Mouse (Mus musculus) c-Kit-positive CD71-negative TER-119-negative erythroid progenitor cells, embryonic 14.5 days (primary cell): ENCODE measurements around the gene Lonp1.
"Not testable (repeated sequence)": the region's sequence is repeated elsewhere in the genome, so short reads cannot be mapped to it uniquely, and the experiment has no call there.

Experiments used
- DNase-seq: peaks from one replicate; pipeline ENCODE4 v3.0.0-alpha.2; 2013; ENCODE audit warnings: low read depth

The Lonp1 gene

DNA sequence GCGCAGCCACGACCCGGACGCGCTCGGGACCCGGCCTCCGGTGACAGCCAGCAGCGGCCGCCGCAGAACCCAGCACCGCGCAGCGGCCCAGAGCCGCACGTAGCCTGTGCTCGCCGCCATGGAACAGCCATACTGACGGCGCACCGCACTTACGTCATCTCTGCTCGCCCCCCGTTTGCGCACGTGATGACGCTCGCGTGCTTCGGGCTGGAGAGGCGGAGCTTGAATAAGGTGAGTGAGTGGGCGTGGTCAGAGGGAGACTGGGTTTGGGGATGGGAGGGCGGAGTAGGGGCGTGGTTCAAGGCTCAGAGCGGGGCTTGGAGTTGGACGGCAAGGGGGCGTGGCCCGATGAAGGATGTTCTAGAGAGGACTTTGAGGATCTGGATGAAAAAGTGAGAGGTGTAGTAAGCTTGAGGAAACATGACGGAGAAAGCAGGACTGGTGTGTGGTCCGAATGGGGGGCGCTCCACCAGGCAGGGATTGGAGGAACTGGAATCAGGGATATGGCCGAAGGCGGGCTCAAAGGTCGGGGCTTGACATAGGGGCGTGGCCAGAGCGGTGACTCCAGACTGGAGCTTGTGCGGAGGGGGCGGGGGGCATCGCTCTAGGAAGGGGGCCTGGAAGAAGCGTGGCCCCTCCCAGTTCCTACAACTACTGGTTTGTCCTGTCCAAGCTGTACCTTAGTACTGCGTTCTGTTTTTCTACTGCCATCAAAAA, at the start of gene Lonp1:
Lonp1 (minus strand) TSS at position 134 of the 717 bp plus-strand sequence.
- peak; percentile 98 for DNase-seq

DNA sequence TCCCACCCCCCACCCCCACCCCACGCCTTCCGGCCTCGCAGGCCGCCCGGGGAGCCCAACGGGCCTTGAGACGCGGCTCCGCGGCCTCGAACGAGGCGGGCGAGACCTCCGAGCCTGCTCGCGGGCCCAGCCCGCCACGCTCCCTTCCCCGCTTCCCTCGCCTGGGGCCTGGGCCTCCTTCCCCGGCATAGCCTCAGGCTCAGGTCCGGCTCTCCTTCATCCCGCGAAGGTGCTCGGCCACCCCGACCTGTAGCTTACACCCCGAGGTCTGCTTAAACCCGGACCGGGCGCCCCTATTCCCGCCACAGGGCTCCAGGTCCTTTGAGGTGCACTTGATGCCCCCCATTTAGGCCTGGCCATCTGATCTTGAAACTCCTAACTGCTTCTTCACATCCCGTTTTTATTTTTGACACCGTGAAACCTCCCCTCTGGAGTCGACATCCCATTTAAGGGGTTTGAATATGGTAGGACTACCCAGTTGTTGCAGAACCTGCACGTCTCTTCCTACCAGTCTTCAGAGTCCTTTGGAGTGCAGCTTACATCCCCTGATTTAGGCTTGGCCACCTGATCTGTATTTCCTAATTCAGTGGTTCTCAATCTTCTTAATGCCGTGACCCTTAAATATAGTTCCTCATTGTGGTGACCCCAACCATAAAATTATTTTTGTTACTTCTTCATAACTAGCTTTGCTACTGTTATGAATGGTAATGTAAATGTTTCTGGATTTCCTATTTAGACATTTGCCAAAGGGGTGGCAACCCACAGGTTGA, 47.1 kb upstream of the Lonp1 start:
- no peak for DNase-seq

DNA sequence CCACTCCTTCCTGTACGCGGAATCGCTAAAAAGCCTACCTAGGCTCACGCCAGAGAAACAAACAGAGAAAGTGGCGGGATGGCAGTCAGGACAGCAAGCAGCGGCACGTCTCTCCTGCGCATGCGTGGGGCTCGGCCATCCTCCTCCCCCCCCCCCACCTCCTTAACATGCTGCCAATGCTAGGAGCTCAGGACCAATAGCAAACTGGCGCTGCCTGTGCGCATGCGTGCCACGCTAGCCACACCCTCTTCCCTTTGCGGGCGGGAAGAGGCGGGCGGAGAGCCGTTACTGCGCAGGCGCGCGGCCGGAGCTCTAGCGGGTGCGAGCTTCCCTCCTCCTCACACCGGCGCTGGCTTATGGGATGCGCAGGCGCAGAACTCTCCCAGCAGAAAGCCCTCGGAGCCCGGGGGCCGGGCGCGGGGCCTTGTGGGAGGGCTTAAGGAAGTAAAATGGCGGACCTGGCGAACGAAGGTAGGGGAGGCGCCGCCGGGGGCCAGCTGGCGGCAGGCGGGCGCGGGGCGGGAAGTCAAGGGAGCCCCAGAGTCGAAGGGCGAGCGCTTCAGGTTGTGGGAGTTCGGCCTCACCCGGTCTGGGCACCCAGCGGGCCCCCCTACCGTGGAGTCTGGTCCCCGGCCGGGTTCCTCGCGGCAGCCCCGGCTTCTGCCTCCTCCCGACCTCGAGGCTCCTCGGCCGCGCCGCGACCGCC, 46.4 kb upstream of the Lonp1 start, which contains the start of gene Ranbp3:
Ranbp3 (plus strand) TSS at position 354 of the 706 bp plus-strand sequence.
- DNase-seq, result peak; percentile 99

DNA sequence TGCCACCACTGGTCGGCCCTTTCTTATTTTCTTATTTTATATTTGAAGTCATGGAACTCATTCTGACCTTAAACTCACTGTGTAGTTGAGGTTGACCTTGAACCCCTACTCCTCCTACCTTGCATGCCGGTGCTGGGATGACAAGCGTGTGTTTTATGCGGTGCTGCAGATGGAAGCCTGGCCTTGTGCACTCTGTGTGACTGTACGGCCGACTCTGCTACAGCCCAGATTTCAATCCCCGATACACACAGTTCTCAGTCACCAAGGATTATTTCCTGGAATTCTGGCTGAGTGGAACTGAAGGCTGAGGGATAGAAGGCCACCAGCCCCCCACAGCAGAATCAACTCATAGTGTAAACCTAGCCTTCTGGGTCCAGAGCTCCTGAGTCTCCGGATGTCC, 43.1 kb upstream of the Lonp1 start:
- no peak for DNase-seq

DNA sequence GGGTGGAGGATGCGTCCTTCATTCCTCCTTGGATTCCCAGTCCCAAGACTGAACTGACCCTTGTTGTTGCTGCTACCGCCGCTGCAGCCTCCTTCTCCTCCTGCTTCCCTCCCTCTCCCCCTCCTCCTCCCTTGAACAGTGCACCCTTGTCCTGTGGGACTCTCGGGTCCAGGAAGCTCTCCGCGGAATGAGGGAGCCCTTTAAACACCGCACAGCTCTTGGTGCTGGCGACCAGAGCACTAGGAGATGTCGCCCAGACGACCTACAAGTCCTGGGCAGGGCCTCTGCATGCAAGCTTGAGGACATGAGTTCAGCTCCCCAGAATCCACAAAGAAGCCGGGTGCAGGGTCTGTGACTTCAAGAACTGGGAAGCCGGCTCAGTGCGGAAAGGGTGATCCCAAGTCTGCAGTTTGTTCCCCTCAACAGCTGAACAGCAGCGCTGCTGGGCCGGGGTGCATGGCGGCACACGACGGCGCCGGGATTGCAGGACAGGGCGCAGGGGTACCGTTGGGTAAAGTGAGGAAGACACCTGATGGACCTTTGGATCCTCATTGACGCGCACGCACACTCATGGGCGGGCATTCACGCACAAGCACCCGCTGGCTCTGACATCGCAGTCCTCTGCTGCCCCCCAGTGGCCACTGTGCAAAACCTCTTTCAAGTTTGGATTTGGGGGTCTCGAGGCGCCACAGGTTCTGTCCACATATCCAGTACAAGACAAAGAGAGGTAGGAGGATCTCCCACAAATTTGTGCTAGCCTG, 41.9 kb upstream of the Lonp1 start:
- peak; percentile 80 for DNase-seq

DNA sequence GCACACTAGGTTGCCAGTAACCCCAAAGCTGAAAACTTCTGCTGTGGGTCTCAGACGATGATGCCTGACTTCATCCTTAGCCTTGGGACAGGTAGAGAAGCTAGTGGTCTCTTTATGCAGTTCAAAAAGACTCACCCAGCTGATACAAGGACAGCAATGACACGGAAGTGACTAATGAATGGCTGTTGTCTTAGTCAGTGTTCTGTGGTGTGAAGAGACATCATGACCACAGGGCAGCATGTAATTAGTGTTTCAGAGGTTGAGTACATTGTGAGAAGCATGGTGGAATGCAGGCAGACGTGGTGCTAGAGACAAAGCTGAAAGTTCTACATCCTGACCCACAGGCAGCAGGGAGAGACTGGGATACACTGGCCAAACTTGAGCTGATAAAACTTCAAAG, 40.9 kb upstream of the Lonp1 start:
- no peak for DNase-seq

DNA sequence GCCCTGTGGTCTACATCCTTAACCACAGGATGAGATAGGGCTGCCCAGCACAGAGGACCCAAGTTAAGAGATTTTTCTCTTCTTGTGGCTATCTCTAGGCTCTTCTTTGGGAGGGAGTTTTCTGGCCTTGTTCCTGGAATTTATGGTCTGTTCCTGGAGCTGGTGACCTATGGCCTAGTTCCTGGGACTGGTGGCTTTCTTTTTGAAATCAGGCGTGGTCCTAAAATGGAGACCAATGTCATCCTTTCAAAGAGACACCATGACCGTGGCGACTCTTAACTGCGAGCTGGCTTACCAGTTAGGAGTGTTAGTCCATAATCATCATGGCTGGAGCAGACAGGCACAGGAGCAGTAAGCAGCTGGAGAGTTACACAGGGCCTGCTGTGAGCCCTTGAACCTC, 39.7 kb upstream of the Lonp1 start:
- DNase-seq, result no peak

DNA sequence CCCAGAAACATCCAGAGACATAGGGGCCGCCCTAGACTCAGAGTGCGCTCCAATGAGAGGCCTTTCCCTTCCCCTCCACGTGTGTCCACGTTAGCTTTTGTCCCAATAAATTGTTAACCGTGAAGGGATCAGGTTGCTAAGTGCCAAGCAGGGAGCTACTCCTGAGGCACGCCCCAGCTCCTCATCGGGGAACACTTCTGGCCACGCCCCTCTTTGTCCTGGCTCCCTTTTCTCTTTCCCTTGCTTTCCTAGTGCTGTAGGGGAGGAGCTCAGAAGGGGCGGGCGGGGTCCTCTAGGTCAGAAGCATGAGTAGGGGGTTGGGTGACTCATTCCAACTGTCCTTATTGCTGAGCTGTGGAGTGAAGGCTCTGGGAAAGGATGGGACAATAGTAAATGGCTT, 37.6 kb upstream of the Lonp1 start:
- no peak for DNase-seq

DNA sequence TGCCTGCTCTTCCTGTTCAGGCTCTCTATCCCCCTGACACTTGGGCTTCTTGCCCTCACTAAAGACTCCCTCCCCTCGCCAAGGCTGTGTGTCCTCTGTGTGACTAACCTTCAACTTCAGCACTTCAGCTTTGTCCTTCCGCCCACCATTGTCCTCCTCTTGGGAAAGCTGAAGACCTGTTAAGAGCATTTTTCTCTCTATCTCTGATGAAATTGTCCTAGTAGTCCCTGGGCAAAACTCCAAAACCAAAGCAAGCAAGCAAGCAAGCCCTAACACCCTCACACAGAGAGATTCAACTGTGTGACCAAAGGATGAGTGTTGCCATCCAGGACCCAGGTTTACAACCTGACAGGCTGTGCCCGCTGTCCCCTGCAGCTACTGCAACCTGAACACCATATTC, 37.0 kb upstream of the Lonp1 start:
- DNase-seq, result no peak

DNA sequence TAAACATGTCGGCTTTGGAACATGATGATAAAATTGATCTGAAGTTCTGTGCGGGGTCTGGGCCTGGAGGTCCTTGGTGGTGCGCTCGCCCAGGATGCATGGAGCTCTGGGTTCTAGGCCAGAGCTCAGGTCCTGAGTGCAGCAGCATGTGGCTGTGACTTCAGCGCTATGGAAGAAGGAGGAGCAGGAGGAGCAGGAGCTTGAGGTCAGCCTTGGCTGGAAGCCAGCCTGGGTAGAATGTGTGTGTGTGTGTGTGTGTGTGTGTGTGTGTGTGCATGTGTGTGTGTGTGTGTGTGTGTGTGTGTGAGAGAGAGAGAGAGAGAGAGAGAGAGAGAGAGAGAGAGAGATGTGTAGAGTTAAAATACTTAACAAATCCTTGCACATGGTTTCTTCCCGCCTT, 29.5 kb upstream of the Lonp1 start:
- no peak for DNase-seq

DNA sequence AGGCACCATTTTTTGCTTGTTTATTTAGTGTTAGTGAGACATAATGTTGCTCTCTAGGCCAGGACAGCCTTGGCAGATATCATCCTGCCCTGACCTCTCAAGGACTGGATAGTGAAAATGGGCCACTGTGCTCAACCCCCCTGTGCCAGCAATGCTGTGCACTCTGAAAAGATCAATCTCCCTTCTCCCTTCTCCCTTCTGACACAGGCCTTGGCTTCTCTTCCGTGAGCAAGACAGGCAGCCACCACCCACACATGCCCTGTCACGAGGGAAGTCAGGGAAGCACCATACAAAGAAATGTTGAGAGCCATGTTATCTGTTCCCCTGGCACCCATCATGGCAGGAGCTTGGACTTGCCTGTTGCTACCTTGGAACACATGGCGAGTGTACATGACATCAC, 28.6 kb upstream of the Lonp1 start:
- DNase-seq, result no peak

DNA sequence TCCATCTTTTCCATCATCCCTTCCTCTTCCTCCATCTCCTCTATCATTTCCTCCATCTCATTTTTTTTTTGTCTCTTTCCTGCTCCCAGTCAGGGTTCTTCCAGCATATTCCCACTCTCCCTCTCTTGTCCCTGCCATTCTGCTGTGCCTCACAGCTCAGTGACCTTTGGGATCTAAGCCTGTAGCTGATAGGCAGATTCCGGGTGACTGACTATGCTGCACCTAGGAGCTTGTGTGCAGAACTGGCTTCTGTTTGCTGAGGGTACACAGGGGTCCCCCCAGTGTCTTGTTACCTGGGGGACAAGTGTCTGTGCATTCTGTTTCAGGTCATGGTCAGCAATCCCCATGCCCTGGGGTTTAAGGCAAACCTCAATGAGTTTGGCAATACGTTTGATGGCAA, 28.1 kb upstream of the Lonp1 start:
- DNase-seq, result no peak

DNA sequence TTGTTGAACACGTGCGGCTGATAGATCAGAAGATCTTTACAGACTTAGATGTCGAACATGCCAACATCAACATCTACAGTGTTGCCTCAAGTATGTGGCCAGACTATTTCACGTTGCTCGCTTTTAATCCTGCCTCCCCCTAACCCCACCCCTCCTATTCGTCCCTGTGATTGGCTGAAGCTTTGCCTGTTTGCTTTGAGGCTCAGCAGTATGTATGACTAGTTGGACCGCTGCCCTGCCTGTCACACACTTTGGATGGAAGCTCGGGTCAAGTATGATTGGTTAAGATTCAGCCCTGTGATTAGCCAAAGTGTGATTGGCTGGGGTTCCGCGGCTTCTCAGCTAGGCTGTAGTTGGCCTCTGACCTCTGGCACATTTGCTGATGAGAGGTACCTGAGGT, 25.1 kb upstream of the Lonp1 start:
- no peak for DNase-seq

DNA sequence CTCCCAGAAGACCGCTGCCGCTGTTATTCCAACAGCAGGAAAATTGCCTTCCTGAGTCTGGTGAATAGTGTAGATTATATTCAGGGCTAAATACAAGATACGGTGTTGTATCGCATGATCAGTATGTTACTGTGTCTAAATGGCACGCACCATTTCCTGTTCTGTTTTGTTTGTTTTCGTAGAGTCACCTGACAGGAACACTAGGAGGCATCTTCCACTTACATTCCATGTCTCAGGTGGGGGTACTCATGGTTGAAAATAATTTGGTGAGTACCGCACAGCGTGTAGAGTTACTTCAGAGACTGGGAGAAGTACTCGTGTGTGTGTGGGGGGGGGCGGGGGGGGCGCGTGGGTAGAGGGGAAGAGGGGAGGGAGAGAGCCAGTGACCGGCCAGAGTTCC, 20.9 kb upstream of the Lonp1 start:
- DNase-seq, result no peak

DNA sequence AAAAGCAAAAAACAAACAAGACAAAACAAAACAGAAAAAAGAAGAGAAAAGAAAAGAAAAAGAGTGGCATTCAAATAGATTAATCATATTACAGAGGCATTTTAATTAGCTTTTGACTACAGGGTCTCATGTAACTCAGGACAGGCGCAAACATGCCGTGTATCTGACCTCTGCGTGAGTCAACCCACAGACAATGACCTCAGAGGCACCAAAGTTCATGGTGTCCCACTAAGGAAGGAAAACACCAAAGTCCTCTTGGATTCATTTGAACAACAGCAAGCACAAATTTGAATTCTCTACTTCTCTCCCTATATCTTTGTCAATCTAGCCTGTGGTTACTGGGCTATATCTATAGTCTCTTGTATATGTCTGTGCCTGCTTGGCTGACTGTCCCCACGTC, 16.6 kb upstream of the Lonp1 start:
- no peak for DNase-seq

DNA sequence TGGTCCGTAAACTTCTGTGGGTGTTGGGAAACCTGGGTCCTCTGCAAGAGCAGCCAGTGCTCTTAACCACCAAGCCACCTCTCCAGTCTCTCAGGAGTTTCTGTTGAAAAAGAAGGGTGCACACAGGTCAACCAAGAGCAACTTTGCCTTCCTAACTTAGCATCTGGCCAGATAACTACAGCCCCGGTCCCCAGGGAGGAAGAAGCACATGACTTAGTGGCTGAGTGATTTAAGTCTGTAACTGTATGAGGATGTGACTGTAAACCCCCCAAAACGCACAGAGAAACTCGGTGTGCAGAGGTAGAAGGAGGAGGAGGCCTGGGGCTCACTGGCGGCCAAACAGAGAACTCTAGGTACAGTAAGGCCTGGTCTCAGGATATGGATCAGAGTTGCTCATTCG, 7.3 kb upstream of the Lonp1 start:
- no peak for DNase-seq

DNA sequence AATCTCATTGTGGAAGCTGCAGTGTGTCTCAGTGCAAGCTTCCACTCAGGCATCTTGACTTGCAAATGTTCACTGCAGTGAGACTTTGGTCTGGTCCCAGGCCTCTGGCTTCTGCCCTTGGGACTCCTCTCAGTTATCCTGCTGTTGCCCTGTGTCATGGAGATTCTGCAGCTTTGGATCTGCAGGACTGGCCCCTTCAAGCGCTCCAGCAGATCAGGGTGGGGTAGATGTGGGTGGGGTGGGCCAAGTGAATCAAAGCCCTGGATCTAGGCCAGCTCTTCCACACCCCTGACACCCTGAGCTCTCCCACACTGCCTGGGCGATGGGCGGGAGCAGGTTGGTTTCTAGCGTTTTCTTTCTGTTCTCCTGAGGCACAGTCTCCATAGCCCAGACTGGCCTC, 5.1 kb upstream of the Lonp1 start:
- DNase-seq, result no peak

DNA sequence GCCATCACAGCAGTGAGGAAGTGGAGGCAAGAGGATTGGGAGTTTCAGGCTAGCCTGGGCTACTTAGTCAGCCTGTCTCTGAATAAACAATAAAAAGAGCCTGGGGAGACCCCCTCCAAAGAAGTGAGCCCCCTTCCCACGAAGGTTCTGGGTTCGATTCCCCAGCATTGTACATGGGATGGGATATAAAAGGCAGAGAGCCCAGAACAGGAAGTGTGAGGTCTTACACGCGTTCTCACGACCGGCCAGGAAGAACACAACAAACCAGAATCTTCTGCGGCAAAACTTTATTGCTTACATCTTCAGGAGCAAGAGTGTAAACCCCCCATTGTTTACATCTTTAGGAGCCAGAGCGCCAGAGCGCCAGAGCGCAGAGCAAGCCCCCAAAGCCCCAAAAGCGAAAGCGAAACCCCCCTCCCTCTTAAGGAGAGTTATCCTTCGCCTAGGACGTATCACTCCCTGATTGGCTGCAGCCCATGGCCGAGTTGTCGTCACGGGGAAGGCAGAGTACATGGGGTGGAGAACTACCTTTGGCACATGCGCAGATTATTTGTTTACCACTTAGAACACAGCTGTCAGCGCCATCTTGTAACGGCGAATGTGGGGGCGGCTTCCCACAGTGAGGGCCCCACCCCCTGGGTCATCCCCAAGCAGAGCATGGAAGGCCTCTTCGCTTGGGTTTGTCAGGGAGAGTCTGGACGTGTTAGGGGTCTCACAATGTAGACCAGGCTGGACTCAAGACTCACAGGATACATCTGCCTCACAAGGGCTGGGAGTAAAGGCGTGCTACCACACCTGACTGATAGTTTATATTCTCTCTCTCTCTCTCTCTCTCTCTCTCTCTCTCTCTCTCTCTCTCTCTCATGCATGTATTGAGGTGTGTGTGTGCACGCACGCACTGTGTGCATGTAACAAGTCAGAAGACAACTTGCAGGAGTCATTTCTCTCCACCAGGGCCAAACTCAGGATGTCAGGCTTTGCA, 3.4 kb upstream of the Lonp1 start:
- not testable (repeated sequence) for DNase-seq

DNA sequence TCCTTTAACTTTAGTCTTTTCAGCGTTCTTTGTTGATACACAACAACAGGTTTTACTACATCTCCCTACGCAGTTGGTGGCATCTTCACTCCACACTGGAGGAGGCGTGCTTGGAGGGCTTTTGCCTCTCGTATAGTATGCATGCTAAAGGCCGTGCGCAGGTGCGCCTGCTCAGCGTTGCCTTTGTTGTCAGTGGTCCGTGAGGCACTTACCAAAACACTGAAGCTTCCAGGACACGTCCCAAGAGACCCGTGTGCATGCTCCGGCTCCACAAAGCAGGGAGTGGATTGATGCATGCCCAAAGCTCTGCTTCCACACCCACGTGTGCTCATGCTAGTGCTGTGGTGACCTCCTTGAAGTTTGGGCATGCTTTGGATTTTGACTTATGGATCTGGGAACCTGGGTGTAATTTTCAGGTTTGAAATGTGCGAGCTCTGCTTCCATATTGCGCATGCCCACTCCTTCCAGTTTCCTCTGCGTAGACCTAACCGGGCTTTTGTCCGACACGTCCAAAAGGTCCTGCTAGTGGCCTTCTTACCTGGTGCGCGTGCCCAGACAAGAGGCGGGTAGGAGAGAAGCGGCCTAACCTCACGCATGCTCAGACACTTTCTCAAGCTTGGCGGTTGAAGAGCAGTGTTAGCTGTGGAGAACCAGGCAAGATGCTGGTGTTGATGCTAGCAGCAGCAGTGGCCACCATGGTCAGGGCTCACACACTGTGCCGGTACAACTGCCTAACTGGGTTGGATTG, 1.0 kb upstream of the Lonp1 start, which contains the start of gene Catsperd:
Catsperd (plus strand) TSS at position 614 of the 748 bp plus-strand sequence.
- no peak for DNase-seq

DNA sequence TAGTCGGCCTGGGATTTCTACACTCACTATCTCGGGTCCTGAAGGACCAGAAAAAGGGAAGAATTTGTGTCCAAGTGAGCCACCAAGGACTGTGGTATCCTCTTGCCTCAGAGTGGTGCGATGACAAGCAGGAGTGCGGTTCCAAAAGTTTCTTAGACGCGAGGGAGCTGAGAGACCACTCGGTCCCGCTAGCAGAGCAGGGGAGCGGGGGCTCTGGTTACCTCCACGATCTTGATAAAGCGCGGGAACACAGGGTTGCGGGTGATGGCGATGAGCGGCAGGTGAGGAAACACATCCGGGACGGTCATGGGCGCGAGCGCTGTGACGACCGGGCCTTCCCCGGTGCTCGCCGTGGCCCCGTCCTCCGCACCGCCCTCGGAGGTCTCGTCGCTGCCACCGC, 427 bp downstream of the Lonp1 start:
- no peak for DNase-seq
